ENCODE assay signal across 8 mouse cellular contexts in genomic region chr6:113341574-113341973, GRCm38 (mm10). TPM values are rescaled to one million over a fixed set of nuclear protein-coding genes. Genes with fewer than 3 reads are reported as not detected.
A peak's percentile ranks its signal among the peaks of the same experiment; 100 is the strongest.
DNase-seq lines count a peak whose midpoint lies in the region; ATAC-seq and TF ChIP-seq lines count a peak whose summit lies in the region.

No protein-coding gene starts in this region.

- H3K4me2 ChIP-seq in hindbrain, embryonic 14.5 days (replicated peaks): peak overlapping the region; percentile 75
- H3K4me2 ChIP-seq in hindbrain, embryonic 11.5 days (replicated peaks; ENCODE audit: low read depth, low read length): no peak overlapping the region
- H3K4me2 ChIP-seq in stomach, embryonic 14.5 days (replicated peaks; ENCODE audit: low read depth, low read length): peak overlapping the region; percentile 78; the same call in 1 of the 2 replicates
- H3K4me2 ChIP-seq in stomach, postnatal 0 days (replicated peaks; ENCODE audit: low read depth): no peak overlapping the region
- peak overlapping the region; percentile 85; the same call in 1 of the 2 replicates for H3K4me2 ChIP-seq in lung, embryonic 16.5 days (ENCODE audit: low read depth, low read length)

- no peak for TF ChIP-seq EP300 in stomach, postnatal 0 days (optimal IDR thresholded peaks at IDR 0.05)

- H3K27me3 ChIP-seq in hindbrain, embryonic 14.5 days (ENCODE audit: control insufficient read depth, insufficient read depth, low read length): no peaks in the 10 kb centered on the region
- no peaks in the 10 kb centered on the region for H3K27me3 ChIP-seq in hindbrain, embryonic 11.5 days (ENCODE audit: control insufficient read depth, insufficient read depth, low read length)
- no peaks in the 10 kb centered on the region for H3K27me3 ChIP-seq in stomach, embryonic 14.5 days (ENCODE audit: control insufficient read depth, insufficient read depth, low read length)
- no peaks in the 10 kb centered on the region for H3K27me3 ChIP-seq in stomach, postnatal 0 days (ENCODE audit: control insufficient read depth, insufficient read depth, low read length)
- no peaks in the 10 kb centered on the region for H3K27me3 ChIP-seq in lung, embryonic 16.5 days (ENCODE audit: control insufficient read depth, insufficient read depth, low read depth, low read length)

- peaks cover 41% of the 10 kb centered on the region for H3K36me3 ChIP-seq in hindbrain, embryonic 14.5 days (replicated peaks; ENCODE audit: control insufficient read depth, insufficient read depth)
- H3K36me3 ChIP-seq in hindbrain, embryonic 11.5 days (ENCODE audit: control insufficient read depth, insufficient read depth, low read length): no peaks in the 10 kb centered on the region
- H3K36me3 ChIP-seq in stomach, embryonic 14.5 days (ENCODE audit: control insufficient read depth, insufficient read depth, low read length): peaks cover 31% of the 10 kb centered on the region
- H3K36me3 ChIP-seq in stomach, postnatal 0 days (ENCODE audit: control insufficient read depth, insufficient read depth, low read length): 0 out of 2 replicates have a peak, but pooled peaks cover 3% of the 10 kb centered on the region
- peaks cover 8% of the 10 kb centered on the region; the same call in 1 of the 2 replicates for H3K36me3 ChIP-seq in lung, embryonic 16.5 days (ENCODE audit: control insufficient read depth, insufficient read depth, low read length)

- no peak overlapping the region for H3K27ac ChIP-seq in hindbrain, embryonic 14.5 days
- no peak overlapping the region for H3K27ac ChIP-seq in hindbrain, embryonic 11.5 days (ENCODE audit: low read depth, low read length)
- H3K27ac ChIP-seq in stomach, embryonic 14.5 days (ENCODE audit: low read length): no peak overlapping the region; the same call in 1 of the 2 replicates
- H3K27ac ChIP-seq in stomach, postnatal 0 days (replicated peaks): no peak overlapping the region
- peak overlapping the region; percentile 32; the same call in 1 of the 2 replicates for H3K27ac ChIP-seq in lung, embryonic 16.5 days (ENCODE audit: low read length)

- H3K4me1 ChIP-seq in hindbrain, embryonic 14.5 days (replicated peaks; ENCODE audit: control insufficient read depth, insufficient read depth, low read length): peaks cover 31% of the 10 kb centered on the region
- H3K4me1 ChIP-seq in hindbrain, embryonic 11.5 days (replicated peaks; ENCODE audit: control insufficient read depth, insufficient read depth, low read length): no peaks in the 10 kb centered on the region
- peaks cover 13% of the 10 kb centered on the region for H3K4me1 ChIP-seq in stomach, embryonic 14.5 days (ENCODE audit: control insufficient read depth, insufficient read depth, low read length)
- peaks cover 5% of the 10 kb centered on the region; the same call in 1 of the 2 replicates for H3K4me1 ChIP-seq in stomach, postnatal 0 days (replicated peaks; ENCODE audit: control insufficient read depth, insufficient read depth)
- H3K4me1 ChIP-seq in lung, embryonic 16.5 days (replicated peaks; ENCODE audit: control insufficient read depth, insufficient read depth, low read length): peaks cover 33% of the 10 kb centered on the region

- no peak overlapping the region for H3K9ac ChIP-seq in hindbrain, embryonic 14.5 days
- H3K9ac ChIP-seq in hindbrain, embryonic 11.5 days (ENCODE audit: low read depth, low read length): no peak overlapping the region
- H3K9ac ChIP-seq in stomach, embryonic 14.5 days (replicated peaks; ENCODE audit: low read depth, low read length): no peak overlapping the region
- H3K9ac ChIP-seq in stomach, postnatal 0 days (ENCODE audit: low read length): no peak overlapping the region
- H3K9ac ChIP-seq in lung, embryonic 16.5 days (ENCODE audit: low read length): peak overlapping the region; percentile 46

- DNase-seq in hindbrain, embryonic 14.5 days (ENCODE audit: low spot score): no peak
- DNase-seq in hindbrain, embryonic 11.5 days (ENCODE audit: low spot score): no peak
- DNase-seq in stomach, postnatal 0 days (ENCODE audit: low spot score): no peak
- no peak for DNase-seq in cerebellum, postnatal 25 days
- no peak for DNase-seq in urinary bladder, postnatal 10 days (ENCODE audit: low spot score)
- DNase-seq in spleen, postnatal 10 days (ENCODE audit: low spot score in 2 of 2): no peak

- no peaks in the 10 kb centered on the region for H3K9me3 ChIP-seq in hindbrain, embryonic 14.5 days (ENCODE audit: control insufficient read depth, low read length)
- H3K9me3 ChIP-seq in hindbrain, embryonic 11.5 days (ENCODE audit: control insufficient read depth, low read length): no peaks in the 10 kb centered on the region
- no peaks in the 10 kb centered on the region for H3K9me3 ChIP-seq in stomach, embryonic 14.5 days (ENCODE audit: control insufficient read depth, low read depth, low read length)
- no peaks in the 10 kb centered on the region for H3K9me3 ChIP-seq in stomach, postnatal 0 days (ENCODE audit: control insufficient read depth, low read length)
- H3K9me3 ChIP-seq in lung, embryonic 16.5 days (ENCODE audit: control insufficient read depth, low read length): no peaks in the 10 kb centered on the region

- ATAC-seq in hindbrain, embryonic 14.5 days (ENCODE audit: low FRiP score): no peak
- no peak for ATAC-seq in hindbrain, embryonic 11.5 days (ENCODE audit: low FRiP score)
- no peak for ATAC-seq in stomach, embryonic 14.5 days (ENCODE audit: insufficient number of reproducible peaks, insufficient read depth, low FRiP score, low read depth)
- ATAC-seq in stomach, postnatal 0 days (ENCODE audit: low FRiP score, low TSS enrichment): no peak
- ATAC-seq in lung, embryonic 16.5 days (ENCODE audit: low read depth): no peak

- 89% methylated on average over 6 of the region's 6 CpGs for WGBS in hindbrain, embryonic 14.5 days
- 85% methylated on average over 6 of the region's 6 CpGs for WGBS in hindbrain, embryonic 11.5 days
- 73% methylated on average over 6 of the region's 6 CpGs for WGBS in stomach, embryonic 14.5 days
- WGBS in stomach, postnatal 0 days: 81% methylated on average over 6 of the region's 6 CpGs
- 79% methylated on average over 6 of the region's 6 CpGs for WGBS in lung, embryonic 16.5 days

- H3K4me3 ChIP-seq in hindbrain, embryonic 14.5 days (replicated peaks; ENCODE audit: low read length): no peak overlapping the region
- no peak overlapping the region for H3K4me3 ChIP-seq in hindbrain, embryonic 11.5 days (ENCODE audit: low read depth, low read length)
- H3K4me3 ChIP-seq in stomach, embryonic 14.5 days (ENCODE audit: low read depth, low read length): no peak overlapping the region
- no peak overlapping the region for H3K4me3 ChIP-seq in stomach, postnatal 0 days (ENCODE audit: low read depth, low read length)
- no peak overlapping the region for H3K4me3 ChIP-seq in lung, embryonic 16.5 days (ENCODE audit: low read length)

- no peak for TF ChIP-seq CTCF in stomach, postnatal 0 days (IDR thresholded peaks at IDR 0.05; ENCODE audit: low read depth)

RNA-seq across cellular contexts. Expression of gene Camk1, which starts 2.2 kb away (rescaled TPM):
- polyA plus RNA-seq in hindbrain, embryonic 14.5 days (2014; fragmentation: Nextera tagmentation; extraction: Ambion mirVana): 111 and 123 TPM in 2 replicates
- polyA plus RNA-seq in hindbrain, embryonic 11.5 days (2014; fragmentation: Nextera tagmentation; extraction: Ambion mirVana): 56.3 and 57.7 TPM in 2 replicates
- polyA plus RNA-seq in stomach, embryonic 14.5 days (2014; fragmentation: Nextera tagmentation; extraction: Ambion mirVana): 102 and 107 TPM in 2 replicates
- 52.7 and 52.9 TPM in 2 replicates for polyA plus RNA-seq in stomach, postnatal 0 days (2015; fragmentation: Nextera tagmentation; extraction: Ambion mirVana)
- polyA plus RNA-seq in lung, embryonic 16.5 days (2015; fragmentation: Nextera tagmentation; extraction: Ambion mirVana): 105 and 109 TPM in 2 replicates

RNA-seq across cellular contexts. Expression of gene Ogg1, which starts 14.8 kb away (rescaled TPM):
- polyA plus RNA-seq in hindbrain, embryonic 14.5 days (2014; fragmentation: Nextera tagmentation; extraction: Ambion mirVana): 8.4 and 9.0 TPM in 2 replicates
- polyA plus RNA-seq in hindbrain, embryonic 11.5 days (2014; fragmentation: Nextera tagmentation; extraction: Ambion mirVana): 10.5 and 10.6 TPM in 2 replicates
- 14.7 and 18.0 TPM in 2 replicates for polyA plus RNA-seq in stomach, embryonic 14.5 days (2014; fragmentation: Nextera tagmentation; extraction: Ambion mirVana)
- polyA plus RNA-seq in stomach, postnatal 0 days (2015; fragmentation: Nextera tagmentation; extraction: Ambion mirVana): 6.8 and 7.8 TPM in 2 replicates
- 16.1 and 17.6 TPM in 2 replicates for polyA plus RNA-seq in lung, embryonic 16.5 days (2015; fragmentation: Nextera tagmentation; extraction: Ambion mirVana)

RNA-seq across cellular contexts. Expression of gene Brpf1, which starts 34.6 kb away (rescaled TPM):
- polyA plus RNA-seq in hindbrain, embryonic 14.5 days (2014; fragmentation: Nextera tagmentation; extraction: Ambion mirVana): 17.5 and 18.1 TPM in 2 replicates
- polyA plus RNA-seq in hindbrain, embryonic 11.5 days (2014; fragmentation: Nextera tagmentation; extraction: Ambion mirVana): 19.4 and 22.0 TPM in 2 replicates
- 20.1 and 21.1 TPM in 2 replicates for polyA plus RNA-seq in stomach, embryonic 14.5 days (2014; fragmentation: Nextera tagmentation; extraction: Ambion mirVana)
- 6.5 and 6.6 TPM in 2 replicates for polyA plus RNA-seq in stomach, postnatal 0 days (2015; fragmentation: Nextera tagmentation; extraction: Ambion mirVana)
- polyA plus RNA-seq in lung, embryonic 16.5 days (2015; fragmentation: Nextera tagmentation; extraction: Ambion mirVana): 16.6 and 19.1 TPM in 2 replicates

RNA-seq across cellular contexts. Expression of gene Tada3, which starts 36.1 kb away (rescaled TPM):
- 62.6 and 67.0 TPM in 2 replicates for polyA plus RNA-seq in hindbrain, embryonic 14.5 days (2014; fragmentation: Nextera tagmentation; extraction: Ambion mirVana)
- polyA plus RNA-seq in hindbrain, embryonic 11.5 days (2014; fragmentation: Nextera tagmentation; extraction: Ambion mirVana): 56.3 and 60.2 TPM in 2 replicates
- 52.6 and 54.8 TPM in 2 replicates for polyA plus RNA-seq in stomach, embryonic 14.5 days (2014; fragmentation: Nextera tagmentation; extraction: Ambion mirVana)
- 21.3 and 23.8 TPM in 2 replicates for polyA plus RNA-seq in stomach, postnatal 0 days (2015; fragmentation: Nextera tagmentation; extraction: Ambion mirVana)
- 52.6 and 54.3 TPM in 2 replicates for polyA plus RNA-seq in lung, embryonic 16.5 days (2015; fragmentation: Nextera tagmentation; extraction: Ambion mirVana)

RNA-seq across cellular contexts. Expression of gene Arpc4, which starts 36.3 kb away (rescaled TPM):
- polyA plus RNA-seq in hindbrain, embryonic 14.5 days (2014; fragmentation: Nextera tagmentation; extraction: Ambion mirVana): 231 and 235 TPM in 2 replicates
- polyA plus RNA-seq in hindbrain, embryonic 11.5 days (2014; fragmentation: Nextera tagmentation; extraction: Ambion mirVana): 208 and 210 TPM in 2 replicates
- polyA plus RNA-seq in stomach, embryonic 14.5 days (2014; fragmentation: Nextera tagmentation; extraction: Ambion mirVana): 222 and 230 TPM in 2 replicates
- polyA plus RNA-seq in stomach, postnatal 0 days (2015; fragmentation: Nextera tagmentation; extraction: Ambion mirVana): 314 and 317 TPM in 2 replicates
- polyA plus RNA-seq in lung, embryonic 16.5 days (2015; fragmentation: Nextera tagmentation; extraction: Ambion mirVana): 384 and 398 TPM in 2 replicates

Comparison
In these comparisons a context has a peak if more than half of its experiments do, and no peak if none do; other contexts are left out.
1. H3K4me2 ChIP-seq: peak in hindbrain, embryonic 14.5 days (single experiment), stomach, embryonic 14.5 days (single experiment) and lung, embryonic 16.5 days (single experiment); none in hindbrain, embryonic 11.5 days (single experiment) and stomach, postnatal 0 days (single experiment).